Mouse (Mus musculus): ENCODE data around the gene Dnttip2. TPM values are rescaled to one million over a fixed set of nuclear protein-coding genes. Genes with fewer than 3 reads are reported as not detected.

Gene Dnttip2
- 92.5 TPM for polyA plus RNA-seq (2017; shearing (Covaris generic))

GRCm38 (mm10) chr3:122274241-122275024 lies at the start of gene Dnttip2:
Gene Dnttip2, plus strand, starts transcription at chr3:122274388.

GRCm38 (mm10) chr3:122245215-122245877 lies 28.8 kb upstream of the Dnttip2 start, which contains the start of gene Gclm:
Gene Gclm, plus strand, starts transcription at chr3:122245557.

GRCm38 (mm10) chr3:122293954-122294850 lies 20.0 kb downstream of the Dnttip2 start, which contains the start of gene Bcar3:
Gene Bcar3, plus strand, starts transcription at chr3:122294136.

Other genes with a start within 250 kb of the Dnttip2 start
- not detected for gene Abca4, start 229.9 kb upstream of the Dnttip2 start, polyA plus RNA-seq (2017; shearing (Covaris generic))
- 90.3 TPM for gene Gclm, start 28.8 kb upstream of the Dnttip2 start, polyA plus RNA-seq (2017; shearing (Covaris generic))
- gene Bcar3, start 19.7 kb downstream of the Dnttip2 start, polyA plus RNA-seq (2017; shearing (Covaris generic)): 0.65 TPM

Measured in CD4-positive, CD25-positive, alpha-beta regulatory T cell (primary cell).